Mouse (Mus musculus) testis, adult 2 months (tissue): ENCODE results near the gene Arv1.

ENCODE experiments used
- CTCF ChIP-seq: fragments of 200-500 bp; IDR thresholded peaks from 2 replicates; pipeline ENCODE4 v1.5.1; 2012; ENCODE audit warnings: low read depth, mild to moderate bottlenecking, inconsistent platforms, low read length, moderate library complexity; ENCODE audit not compliant: control insufficient read depth, insufficient read depth, insufficient replicate concordance
- POLR2A ChIP-seq: fragments of 200-500 bp; IDR thresholded peaks from 2 replicates; pipeline ENCODE4 v1.6.1; 2012; ENCODE audit warnings: low read depth, mild to moderate bottlenecking, inconsistent platforms, low read length, moderate library complexity; ENCODE audit not compliant: control insufficient read depth

DNA sequence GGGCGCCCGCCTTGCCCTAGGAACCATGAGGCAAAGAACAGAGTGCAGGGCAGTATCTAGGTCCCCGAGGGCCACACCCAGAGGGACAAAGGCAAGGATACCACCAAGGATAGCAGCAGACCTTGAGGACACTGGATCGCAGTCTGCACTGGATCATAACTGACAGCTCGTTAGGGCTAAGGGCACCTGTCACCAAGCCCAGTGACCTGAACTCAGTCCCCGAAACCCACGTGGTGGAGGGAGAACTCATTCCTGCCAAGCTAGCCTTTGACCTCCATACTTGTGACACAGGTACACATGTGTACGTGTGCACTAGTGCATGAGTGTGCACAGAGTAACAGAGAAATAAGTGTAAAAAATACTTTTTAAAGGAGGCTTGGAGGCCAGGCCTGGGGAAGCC lies 6.2 kb upstream of the Arv1 start:
- TF ChIP-seq CTCF (no peak), POLR2A (no peak)
